Mouse (Mus musculus) B cell, adult 2 months (primary cell): ENCODE measurements around the gene Fstl4.

Experiments
- DNase-seq, 2 experiments: peaks; one replicate each; pipeline ENCODE4 v3.0.0; 2022

Gene Fstl4

GRCm38 (mm10) chr11:52764461-52764893, at the start of gene Fstl4:
Gene Fstl4 (plus strand): TSS chr11:52764634.
- DNase-seq, result no peak

GRCm38 (mm10) chr11:52718570-52718969, 45.9 kb upstream of the Fstl4 start:
- no peak for DNase-seq

DNA sequence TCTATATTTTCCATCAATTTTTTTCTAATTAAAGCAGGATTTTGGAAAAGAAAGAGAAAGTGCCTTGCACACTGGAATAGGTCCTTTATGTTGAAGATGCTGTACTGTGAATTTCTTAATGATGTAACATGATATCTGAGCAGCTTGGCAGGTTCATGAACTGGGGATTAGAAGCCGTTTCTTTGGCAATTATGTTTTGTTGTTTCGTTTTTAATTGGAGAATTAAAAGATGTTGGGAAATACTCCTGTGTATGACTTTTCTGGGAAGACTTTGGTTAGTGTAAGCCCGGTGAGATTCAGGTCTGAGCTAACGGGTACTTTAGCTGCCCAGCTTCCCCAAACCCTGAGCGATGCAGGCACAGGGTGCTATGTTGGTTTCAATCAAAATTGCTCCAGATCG, 43.3 kb upstream of the Fstl4 start:
- DNase-seq, result no peak

GRCm38 (mm10) chr11:52722706-52723105, 41.7 kb upstream of the Fstl4 start:
- DNase-seq, result no peak

- DNase-seq, result no peak
These were observed 38.4 kb upstream of the Fstl4 start for GRCm38 (mm10) chr11:52726001-52726400.

GRCm38 (mm10) chr11:52728479-52728878, 36.0 kb upstream of the Fstl4 start:
- no peak for DNase-seq

DNA sequence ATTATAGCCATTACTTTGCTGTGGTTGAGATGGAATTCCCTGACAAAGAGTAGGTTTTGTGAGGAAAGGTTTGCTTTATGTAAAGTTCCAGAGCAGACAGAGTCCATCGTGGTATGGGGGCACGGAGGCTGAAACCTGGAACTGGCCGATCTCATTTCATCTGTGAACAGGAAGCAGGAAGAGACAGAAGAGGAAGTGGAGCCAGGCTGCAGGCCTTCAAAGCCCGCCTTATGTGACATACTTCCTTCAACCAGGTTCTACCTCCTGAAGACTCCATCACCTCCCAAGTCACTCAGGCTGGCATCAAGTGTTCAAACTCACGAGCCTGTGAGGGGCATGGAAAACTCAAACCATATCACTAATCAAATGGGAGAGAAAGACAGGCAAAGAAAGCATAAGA, 34.5 kb upstream of the Fstl4 start:
- DNase-seq, result no peak

GRCm38 (mm10) chr11:52731979-52732378, 32.5 kb upstream of the Fstl4 start:
- no peak for DNase-seq

GRCm38 (mm10) chr11:52734493-52735195, 29.8 kb upstream of the Fstl4 start:
- no peak for DNase-seq

DNA sequence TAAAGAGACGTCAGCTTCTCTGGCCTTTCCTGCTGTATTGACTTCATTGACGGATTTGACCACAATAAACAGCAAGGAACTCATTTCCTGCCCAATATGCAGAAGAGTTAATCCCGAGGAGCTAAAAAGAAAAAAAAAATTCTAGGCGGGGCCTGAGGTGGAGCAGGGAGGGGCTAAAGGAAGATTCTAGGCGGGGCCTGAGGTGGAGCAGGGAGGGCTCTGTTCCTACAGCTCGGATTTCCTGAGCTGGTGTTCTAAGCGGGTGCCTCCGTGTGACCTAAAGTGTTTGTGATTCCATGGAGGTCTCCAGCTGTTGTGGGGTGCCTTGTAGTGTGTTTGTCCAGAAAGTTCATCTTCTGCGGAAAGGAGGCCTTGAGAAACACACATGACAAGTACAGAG, 25.2 kb upstream of the Fstl4 start:
- no peak for DNase-seq

DNA sequence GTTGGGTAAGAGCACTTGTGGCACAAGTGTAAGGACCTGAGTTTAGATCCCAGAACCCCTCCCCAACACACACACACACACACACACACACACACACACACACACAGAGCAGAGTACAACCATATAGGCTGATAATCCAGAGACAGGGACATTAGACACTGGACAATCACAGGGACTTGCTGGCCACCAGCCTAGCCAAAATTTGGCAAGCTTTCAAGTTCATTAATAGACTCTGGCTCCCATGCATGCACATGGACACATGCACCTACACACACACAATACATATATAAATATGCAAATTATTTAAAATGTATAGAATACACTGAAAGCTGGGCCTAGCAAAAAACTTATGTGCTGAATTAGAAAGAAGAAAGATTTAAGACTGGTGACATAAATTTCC, 24.0 kb upstream of the Fstl4 start:
- no peak for DNase-seq

GRCm38 (mm10) chr11:52743956-52744355, 20.5 kb upstream of the Fstl4 start:
- no peak for DNase-seq

DNA sequence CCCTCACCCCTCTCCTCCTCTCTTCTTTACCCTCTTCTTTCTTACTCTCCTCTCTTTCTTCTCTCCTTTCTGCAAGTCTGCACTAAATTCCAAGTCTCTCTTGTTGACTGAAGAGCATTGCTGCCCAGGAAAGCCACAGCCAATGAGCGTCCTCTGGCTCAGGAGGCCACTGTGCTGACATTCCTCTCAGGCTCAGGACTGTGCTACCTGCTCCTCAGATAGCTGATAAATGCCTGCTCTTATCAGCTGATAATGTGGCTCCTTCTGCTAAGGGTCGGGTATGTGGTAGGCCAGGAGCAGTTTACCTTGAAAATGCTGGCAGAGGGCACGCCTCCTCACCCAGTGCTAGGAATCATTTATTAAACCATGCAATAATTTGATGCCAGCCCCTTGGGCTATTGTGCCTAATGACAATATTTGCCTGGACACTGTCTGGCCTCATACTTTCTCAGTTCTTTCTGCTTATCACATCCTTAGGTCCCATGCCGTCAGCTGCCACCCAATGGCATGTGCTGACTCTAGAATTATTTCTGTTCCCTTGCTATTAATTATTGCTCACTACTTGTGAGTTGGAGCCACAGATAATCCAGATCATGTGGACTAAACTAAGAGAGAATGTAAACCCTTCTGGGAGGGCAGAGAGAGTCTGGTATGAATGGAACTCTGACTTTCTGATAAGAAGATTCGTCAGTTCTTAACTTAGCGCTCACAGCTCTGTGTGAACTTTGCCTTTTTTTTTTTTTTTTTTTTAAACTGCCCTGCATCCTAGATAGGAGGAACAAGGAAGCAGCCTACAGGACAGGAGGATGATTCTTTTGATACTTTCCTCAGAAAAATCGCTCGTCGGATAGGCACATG, 19.6 kb upstream of the Fstl4 start:
- no peak for DNase-seq

DNA sequence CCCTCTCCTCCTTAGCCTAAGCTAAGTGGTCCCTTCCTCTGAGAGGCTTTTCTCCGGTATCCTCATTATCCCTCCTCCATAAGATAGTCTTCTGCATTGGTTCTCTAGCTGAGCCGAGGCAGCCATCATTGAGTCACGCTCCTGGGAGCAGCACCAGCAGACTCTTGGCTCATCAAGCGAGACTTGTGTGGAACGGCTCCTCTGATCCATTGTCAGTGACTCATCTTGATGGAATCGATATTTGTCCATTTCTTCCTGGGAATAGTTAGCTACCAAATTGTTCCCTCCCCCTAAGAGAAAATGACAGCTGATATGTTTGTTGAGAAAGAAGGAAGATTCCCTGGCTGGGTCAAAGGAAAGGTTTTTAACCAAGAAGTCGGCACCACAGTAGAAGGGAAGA, 17.2 kb upstream of the Fstl4 start:
- DNase-seq, result no peak

DNA sequence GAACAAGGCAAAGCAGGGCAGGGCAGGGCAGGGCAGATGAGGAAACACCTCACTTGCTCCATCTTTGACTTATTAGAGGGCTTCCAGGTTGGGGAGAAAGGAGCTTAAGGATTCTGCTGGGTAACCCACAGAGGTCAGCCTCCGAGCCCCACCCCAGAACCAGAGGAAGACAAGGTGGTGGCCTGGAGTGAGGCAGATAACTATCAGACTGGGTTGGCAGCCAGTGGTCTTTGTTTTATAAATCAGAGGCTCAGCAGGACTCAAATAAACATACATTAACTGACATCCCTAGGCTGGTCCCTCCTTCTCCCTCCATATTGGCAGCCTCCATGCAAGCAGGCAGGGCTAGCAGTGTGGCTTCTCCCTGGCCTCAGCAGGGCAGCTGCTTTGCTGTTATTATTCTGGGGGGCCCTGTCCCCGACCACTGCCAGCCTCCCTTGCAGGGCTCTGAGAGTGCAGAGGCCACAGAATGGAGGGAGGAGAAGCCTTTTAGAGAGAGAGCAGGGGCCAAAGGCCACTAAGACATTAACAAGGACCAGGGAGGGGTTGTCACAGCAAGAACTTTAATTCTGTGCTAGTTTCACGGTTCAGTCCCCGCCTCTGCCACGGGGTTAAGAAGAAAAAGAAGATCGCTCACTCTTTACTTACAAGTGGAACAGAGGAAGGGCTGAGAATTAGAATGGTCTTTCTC, 16.5 kb upstream of the Fstl4 start:
- no peak for DNase-seq

DNA sequence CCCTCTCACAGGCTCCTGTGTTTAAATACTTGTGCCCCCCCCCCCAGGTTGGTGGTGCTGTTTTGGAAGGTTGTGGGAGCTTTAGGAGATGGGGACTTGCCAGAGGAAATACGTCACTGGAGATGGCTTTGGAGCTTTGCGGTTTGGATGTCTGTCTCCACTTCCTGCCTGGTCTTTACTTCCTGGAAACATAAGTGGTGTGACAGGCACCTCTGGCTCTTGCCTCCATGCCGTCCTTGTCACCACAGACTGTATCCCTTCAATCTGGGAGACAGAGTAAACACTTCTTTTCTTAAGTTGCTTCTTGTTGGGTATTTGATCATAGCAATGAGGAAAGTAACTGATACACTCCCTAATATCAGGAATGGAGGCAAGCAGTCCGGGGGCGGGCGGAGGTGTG, 14.4 kb upstream of the Fstl4 start:
- no peak for DNase-seq

GRCm38 (mm10) chr11:52752524-52752923, 11.9 kb upstream of the Fstl4 start:
- no peak for DNase-seq

- DNase-seq, result no peak
These were observed 11.2 kb upstream of the Fstl4 start for GRCm38 (mm10) chr11:52753261-52753660.

- no peak for DNase-seq
These were observed 2.6 kb upstream of the Fstl4 start for GRCm38 (mm10) chr11:52761800-52762199.

GRCm38 (mm10) chr11:52764894-52765677, 652 bp downstream of the Fstl4 start:
- DNase-seq, result no peak

GRCm38 (mm10) chr11:52765678-52766254, 1.3 kb downstream of the Fstl4 start:
- no peak for DNase-seq

GRCm38 (mm10) chr11:52767921-52768320, 3.5 kb downstream of the Fstl4 start:
- no peak for DNase-seq
